Mouse (Mus musculus) liver, adult 2 months (tissue): ENCODE results near the gene Vmn1r1.

ENCODE experiments used
- CTCF ChIP-seq: fragments of 200-500 bp; IDR thresholded peaks from 2 replicates; pipeline ENCODE4 v1.5.1; 2011; ENCODE audit warnings: low read depth, low read length, control low read depth
- POLR2A ChIP-seq: fragments of 200-500 bp; IDR thresholded peaks from 2 replicates; pipeline ENCODE4 v1.6.1; 2011; ENCODE audit warnings: low read length, control low read depth; ENCODE audit not compliant: insufficient read depth; ENCODE audit errors: extremely low read depth

GRCm38 (mm10) chr1:182122413-182122812, 41.9 kb downstream of the Vmn1r1 start:
- TF ChIP-seq CTCF (no peak), POLR2A (no peak)
